Mouse (Mus musculus) c-Kit-positive CD71-negative TER-119-negative erythroid progenitor cells, embryonic 14.5 days (primary cell): ENCODE results near the gene Greb1.

ENCODE experiments used
- DNase-seq: peaks from one replicate; pipeline ENCODE4 v3.0.0-alpha.2; 2013; ENCODE audit warnings: low read depth

Greb1 gene

DNA sequence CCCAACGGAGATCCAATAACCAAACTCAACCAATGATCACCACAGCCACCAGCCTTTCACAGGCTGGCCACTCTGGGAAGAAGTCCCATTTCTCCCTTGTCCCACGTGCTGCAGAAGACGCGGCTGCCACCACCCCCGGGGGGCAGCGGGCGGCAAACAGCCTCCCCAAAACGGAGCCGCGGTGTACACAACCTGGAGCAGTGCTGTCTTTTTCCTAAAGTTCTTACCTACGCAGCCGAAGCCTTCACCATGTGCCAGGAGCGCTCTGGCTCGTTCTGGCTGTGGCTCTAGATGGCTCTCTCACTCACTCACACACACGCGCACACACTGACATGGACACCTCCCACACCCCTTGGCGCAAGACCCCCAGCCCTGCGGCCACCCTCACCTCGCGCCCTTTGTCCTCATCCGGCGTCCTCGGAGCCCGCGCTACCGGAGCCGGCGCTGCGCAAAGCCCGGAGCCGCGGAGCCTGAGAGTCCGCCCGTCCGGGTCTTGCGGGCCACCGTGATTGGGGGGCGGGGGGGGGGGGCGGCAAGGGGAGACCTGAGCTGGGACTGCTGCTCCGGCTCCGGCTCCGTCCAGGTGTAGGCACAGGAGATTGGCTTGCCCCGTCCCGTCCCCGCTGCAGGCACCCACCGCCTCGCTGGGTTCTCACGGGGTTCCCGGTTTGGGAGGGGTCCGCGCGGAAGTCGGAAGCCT is at the start of gene Greb1:
Greb1 (minus strand) TSS at position 628 of the 700 bp plus-strand sequence.
- DNase-seq, result no peak

DNA sequence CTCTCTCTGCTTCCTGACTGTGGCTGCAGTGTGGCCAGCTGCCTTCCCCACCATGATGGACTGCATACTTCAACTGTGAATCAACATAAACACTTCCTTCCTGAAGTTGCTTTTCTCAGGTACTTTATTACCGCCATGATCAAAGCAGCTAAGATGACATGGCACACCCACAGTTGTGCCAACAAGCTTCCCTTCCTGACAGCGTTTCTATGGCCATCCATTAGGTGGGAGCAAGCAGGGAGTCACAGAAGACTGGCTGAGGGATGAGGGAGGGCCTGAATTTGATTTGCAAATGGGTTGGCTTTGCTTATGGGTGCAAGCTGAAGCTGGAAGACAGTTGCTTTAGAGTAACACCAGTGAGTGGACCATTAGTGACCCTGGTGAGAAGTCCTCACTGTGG is 49.1 kb upstream of the Greb1 start:
- no peak for DNase-seq

DNA sequence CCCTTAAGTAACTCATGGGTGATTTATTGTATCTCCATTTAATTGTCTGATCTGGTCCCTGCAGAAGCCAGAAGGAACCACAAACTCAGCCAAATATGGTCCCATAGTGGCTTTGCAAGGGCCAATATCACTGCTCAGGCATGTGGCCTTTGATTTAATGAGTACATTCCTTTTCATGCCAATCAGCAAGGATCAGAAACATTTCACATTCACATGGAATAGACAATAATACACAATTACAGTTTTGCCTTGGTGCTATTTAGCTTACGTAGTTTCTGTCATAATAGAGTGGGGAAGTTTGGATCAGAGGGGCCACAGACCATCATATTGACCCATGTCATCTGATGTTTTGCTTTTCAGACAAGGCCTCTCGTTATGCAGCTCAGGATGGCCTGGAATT is 47.8 kb upstream of the Greb1 start:
- no peak for DNase-seq

- DNase-seq, result no peak
These were observed 46.6 kb upstream of the Greb1 start for GRCm38 (mm10) chr12:16847204-16847792.

- no peak for DNase-seq
These were observed 44.2 kb upstream of the Greb1 start for GRCm38 (mm10) chr12:16844623-16845592.

DNA sequence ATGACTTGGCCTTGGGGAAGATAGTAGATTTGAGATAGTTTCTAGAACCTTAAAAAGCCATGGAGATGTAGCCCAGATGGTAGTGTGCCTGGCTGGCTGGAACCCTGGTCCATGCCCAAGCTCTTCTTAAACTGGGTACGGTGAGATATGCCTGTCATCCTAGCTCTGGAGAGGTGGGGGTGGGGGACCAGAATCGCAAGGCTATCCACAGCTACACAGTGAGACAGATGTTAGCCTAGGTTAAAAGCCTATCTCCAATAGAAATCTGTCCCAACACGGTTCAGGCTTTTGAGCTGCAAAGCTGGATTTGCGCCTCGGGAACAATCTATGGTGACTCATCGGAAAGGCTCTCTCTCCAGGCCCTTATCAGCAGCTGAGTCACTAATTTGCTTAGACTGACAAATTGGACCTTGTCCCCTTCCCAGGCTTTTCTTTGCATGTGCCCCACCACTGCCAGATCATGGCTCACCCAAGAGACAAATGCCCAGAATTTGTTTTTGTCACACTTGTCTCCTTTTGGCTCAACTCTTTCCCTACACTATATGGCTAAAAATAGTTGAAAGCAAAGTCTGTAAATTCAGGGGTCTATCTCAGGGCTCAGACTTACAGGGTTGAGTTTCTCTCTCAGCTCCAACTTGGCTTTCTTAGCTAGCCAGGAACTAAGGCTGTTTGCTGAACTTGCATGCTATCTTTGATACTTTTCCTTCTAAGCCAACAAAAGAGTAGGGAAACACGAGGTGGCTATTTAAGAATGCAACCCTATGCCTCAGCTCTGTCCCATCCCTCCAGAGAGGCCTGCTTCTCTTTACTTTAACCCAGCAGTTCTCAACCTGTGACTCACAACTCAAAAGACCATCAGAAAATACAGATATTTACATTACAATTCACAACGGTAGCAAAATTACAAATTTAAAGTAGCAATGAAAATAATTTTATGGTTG is 40.4 kb upstream of the Greb1 start:
- no peak for DNase-seq

DNA sequence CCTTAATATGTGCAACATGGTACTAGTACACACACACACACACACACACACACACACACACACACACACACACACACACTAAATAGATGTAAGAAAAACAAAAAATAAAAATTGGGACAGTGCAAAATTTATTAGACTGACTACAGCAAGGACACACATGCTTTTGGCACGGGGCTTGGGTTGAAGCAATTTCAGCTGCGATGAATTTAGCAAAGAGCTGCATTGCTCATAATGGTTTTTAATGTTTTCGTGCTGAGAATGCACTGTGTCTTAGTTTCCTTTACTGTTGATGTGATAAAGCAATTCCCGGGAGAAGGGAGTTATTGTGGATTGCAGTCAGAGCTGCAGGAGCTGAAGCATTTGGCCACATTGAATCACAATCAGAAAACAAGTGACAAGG is 37.1 kb upstream of the Greb1 start:
- no peak for DNase-seq

DNA sequence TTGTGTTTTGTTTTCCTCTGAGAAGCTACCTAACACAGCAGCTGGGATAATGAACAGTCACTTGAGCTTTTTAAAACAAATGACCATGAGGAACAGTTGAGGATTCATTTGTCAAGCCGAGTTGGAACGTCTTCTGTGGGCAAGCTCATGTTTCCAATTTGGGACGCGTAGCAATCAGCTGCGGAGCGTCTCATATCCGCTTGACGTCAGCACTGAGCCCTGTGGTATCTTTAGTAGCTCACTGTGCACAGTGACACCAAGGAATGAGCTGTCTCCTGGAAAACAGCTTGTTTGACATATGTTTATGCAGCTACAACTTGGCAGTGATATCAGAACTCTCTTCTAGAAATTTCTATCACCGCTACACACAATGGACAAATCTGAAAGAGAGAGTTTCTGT is 35.5 kb upstream of the Greb1 start:
- DNase-seq, result no peak

DNA sequence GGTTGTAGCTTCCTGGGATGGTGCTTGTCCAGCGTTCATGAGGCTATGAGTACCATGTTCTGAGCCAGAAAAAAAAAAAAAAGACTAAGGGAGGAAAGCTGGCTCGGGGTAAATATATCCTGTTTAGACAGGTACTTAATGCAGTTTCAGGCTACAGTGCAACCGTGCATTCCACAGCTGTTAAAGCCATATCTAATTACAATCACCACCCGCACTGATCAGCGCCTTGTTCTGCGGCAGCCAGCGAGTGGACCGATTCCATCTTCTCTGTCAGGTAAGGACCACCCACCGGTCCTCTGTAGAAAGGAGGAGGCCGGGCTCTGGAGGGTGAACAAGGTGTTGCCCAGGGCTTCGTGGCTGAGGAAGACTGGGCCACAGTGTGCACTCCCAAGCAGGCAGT is 34.0 kb upstream of the Greb1 start:
- DNase-seq, result no peak

- DNase-seq, result no peak
These were observed 30.4 kb upstream of the Greb1 start for GRCm38 (mm10) chr12:16831071-16831470.

- DNase-seq, result no peak
These were observed 29.1 kb upstream of the Greb1 start for GRCm38 (mm10) chr12:16829785-16830184.

- no peak for DNase-seq
These were observed 27.8 kb upstream of the Greb1 start for GRCm38 (mm10) chr12:16828505-16828904.

DNA sequence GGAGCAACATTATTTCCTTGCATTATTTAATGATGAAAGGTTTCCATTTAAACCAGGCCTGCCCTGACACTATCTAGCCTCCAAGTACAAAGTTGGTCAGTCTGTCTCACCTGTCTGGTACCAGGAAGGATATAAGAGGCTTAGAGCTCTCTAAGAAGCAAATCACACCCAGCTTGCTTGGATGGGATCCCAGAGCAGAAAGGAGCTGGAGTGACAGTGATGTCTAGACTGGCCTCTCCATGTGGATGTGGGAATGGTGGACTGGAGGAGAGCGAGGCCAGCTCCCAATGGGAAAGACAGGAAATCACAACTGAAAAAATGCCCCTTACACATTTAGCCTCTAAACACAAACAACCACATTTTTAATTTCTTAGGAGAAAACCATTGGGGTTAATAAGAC is 23.0 kb upstream of the Greb1 start:
- no peak for DNase-seq

DNA sequence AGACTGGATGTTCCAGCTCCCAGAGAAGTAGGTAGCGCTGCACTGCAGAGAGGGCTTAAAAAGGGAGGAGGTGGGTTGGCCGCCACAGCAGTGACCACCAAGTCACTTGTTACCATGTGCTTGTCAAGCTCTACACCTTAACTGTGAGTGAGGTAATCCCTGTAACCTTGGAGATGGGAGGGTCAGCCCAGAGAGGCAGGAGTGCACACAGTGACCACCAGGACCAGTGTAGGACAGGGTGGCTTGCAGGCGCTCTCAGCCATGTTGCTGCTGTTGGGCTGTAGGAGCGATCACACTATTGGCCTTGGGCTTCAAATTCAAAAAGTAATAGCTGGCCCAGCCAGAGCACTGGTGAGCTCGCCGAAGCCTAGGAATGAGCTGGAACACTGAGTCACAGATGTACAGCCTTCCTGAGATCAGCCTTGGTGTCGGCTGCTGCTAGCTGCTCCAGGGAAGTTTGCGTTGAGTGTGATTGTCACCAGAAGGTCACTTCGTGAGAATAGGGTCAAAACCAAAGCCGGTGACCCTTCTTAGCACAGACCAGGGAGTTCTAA is 21.6 kb upstream of the Greb1 start:
- no peak for DNase-seq

DNA sequence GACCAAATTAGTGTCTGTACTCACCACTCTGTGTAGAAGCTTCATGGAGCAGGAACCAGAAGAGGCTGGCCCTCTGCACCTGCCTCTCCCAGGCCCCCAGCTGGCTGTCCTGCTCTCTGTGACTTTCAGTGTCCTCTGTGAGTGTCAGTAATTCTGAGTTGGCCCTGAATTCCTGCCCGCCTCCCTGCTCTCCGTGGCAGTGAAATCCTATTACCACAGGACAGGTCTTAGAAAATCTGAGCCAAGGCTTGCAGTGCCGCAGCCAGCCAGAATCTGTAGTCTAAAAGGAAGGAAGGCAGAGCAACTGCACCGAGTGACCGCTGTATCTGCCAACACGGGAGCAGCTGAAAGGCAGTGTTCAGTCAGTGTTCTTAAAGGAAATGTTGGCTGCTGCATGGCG is 20.1 kb upstream of the Greb1 start:
- DNase-seq, result no peak

- DNase-seq, result no peak
These were observed 17.8 kb upstream of the Greb1 start for GRCm38 (mm10) chr12:16818513-16818912.

DNA sequence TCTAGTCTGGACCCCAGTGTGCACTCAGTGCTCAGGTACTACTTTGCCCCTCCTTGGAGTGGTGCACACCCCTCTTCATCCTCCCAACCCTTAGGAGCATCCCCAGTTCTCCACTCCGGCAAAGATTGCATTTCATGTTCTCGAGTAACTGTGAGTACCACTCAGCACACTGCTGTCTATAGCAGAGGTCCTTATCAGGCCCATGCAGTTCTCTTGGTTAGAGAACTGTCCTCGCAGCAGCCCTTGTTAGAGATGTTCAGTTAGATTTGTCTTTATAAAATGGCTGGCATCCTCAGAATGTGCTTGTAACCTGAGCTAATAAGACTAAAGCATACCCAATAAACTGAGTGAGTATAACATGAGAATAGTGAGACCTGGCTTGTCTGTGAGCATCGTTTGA is 16.5 kb upstream of the Greb1 start:
- DNase-seq, result no peak

GRCm38 (mm10) chr12:16811477-16811876 is 10.8 kb upstream of the Greb1 start:
- no peak for DNase-seq

DNA sequence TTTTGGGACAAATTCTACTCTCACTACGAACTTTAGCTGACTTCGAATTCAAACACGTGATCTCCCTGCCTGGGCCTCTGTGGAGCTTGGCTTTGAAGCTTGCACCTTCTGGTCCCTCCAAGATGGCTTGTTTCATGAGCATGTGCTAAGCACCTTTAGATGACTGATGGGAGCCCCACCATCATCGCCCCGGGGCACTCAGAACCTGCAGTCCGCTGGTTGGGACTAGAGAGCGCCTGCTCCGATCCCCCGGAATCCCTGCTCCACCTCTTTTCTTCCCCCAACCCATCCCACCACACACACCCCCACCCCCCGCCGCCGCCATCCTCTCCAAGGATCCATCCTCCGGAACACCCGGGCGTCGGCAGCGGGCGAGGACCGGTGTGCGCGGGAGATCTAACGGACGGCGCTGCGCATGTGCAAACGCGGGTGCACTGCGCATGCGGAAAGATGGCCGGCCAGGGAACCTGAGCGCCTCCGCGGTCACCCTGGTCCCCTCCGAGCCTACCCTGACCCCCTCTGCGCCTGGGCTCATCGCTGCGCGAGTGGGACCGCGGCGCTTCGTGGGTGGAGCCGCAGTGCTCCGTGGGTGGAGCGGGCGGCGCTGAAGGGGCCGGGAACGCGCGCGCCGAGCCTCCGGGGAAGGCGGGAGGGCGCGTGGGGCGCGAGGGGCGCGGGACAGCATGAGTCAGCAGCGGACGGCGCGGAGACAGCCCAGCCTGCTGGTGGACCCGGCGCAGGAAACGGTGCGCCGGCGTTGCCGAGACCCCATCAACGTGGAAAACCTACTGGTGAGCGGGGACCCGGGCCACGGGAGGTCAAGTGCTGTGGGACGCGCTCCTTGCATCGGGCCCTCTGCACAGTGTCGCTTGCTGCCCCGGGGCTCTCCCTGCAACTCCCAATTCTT is 10.1 kb upstream of the Greb1 start, which contains the start of gene E2f6:
E2f6 (plus strand) TSS at position 439 of the 907 bp plus-strand sequence.
- DNase-seq, result peak; percentile 49

- no peak for DNase-seq
These were observed 7.4 kb upstream of the Greb1 start for GRCm38 (mm10) chr12:16808045-16808444.
